Mouse (Mus musculus): Measurements from ENCODE around the gene Olfr456. TPM values are rescaled to one million over a fixed set of nuclear protein-coding genes. Genes with fewer than 3 reads are reported as not detected.
A peak's percentile ranks its signal among the peaks of the same experiment; 100 is the strongest.
"Not testable (repeated sequence)": the region's sequence is repeated elsewhere in the genome, so short reads cannot be mapped to it uniquely, and the experiment has no call there.

Olfr456 gene
- not detected in 2 replicates for polyA plus RNA-seq (2012; rRNA removed)

- no peak for DNase-seq (ENCODE audit: low read depth)
These were observed at the start of gene Olfr456 for GRCm38 (mm10) chr6:42487114-42487513. TSS of gene Olfr456 (minus strand) at chr6:42487214.

- no peak for DNase-seq (ENCODE audit: low read depth)
These were observed 26.4 kb upstream of the Olfr456 start for GRCm38 (mm10) chr6:42513461-42513860.

GRCm38 (mm10) chr6:42509311-42509710 is 22.3 kb upstream of the Olfr456 start:
- peak; percentile 8 for DNase-seq (ENCODE audit: low read depth)

GRCm38 (mm10) chr6:42503478-42503877 is 16.5 kb upstream of the Olfr456 start:
- DNase-seq (ENCODE audit: low read depth), result no peak

- no peak for DNase-seq (ENCODE audit: low read depth)
These were observed 2.7 kb upstream of the Olfr456 start for GRCm38 (mm10) chr6:42489731-42490130.

GRCm38 (mm10) chr6:42484633-42485032 is 2.4 kb downstream of the Olfr456 start:
- no peak for DNase-seq (ENCODE audit: low read depth)

GRCm38 (mm10) chr6:42476235-42476634 is 10.8 kb downstream of the Olfr456 start, which contains the start of gene Olfr457:
TSS of gene Olfr457 (minus strand) at chr6:42476335.
- DNase-seq (ENCODE audit: low read depth), result no peak

- not testable (repeated sequence) for DNase-seq (ENCODE audit: low read depth)
These were observed 15.7 kb downstream of the Olfr456 start for GRCm38 (mm10) chr6:42471298-42471697.

- no peak for DNase-seq (ENCODE audit: low read depth)
These were observed 16.5 kb downstream of the Olfr456 start for GRCm38 (mm10) chr6:42470542-42470941.

GRCm38 (mm10) chr6:42465096-42465495 is 21.9 kb downstream of the Olfr456 start, which contains the start of gene Olfr458:
TSS of gene Olfr458 (minus strand) at chr6:42465196.
- DNase-seq (ENCODE audit: low read depth), result no peak

GRCm38 (mm10) chr6:42447381-42447780 is 39.6 kb downstream of the Olfr456 start:
- no peak for DNase-seq (ENCODE audit: low read depth)

- DNase-seq (ENCODE audit: low read depth), result no peak
These were observed 42.5 kb downstream of the Olfr456 start for GRCm38 (mm10) chr6:42444491-42444890.

GRCm38 (mm10) chr6:42441395-42441794 is 45.6 kb downstream of the Olfr456 start:
- no peak for DNase-seq (ENCODE audit: low read depth)

Other genes with a start within 250 kb of the Olfr456 start
- gene Gstk1, start 241.3 kb downstream of the Olfr456 start, polyA plus RNA-seq (2012; rRNA removed), result 52.2 and 57.2 TPM in 2 replicates
- gene Tmem139, start 225.2 kb downstream of the Olfr456 start, polyA plus RNA-seq (2012; rRNA removed), result 14.5 and 17.4 TPM in 2 replicates
- gene Casp2, start 222.2 kb downstream of the Olfr456 start, polyA plus RNA-seq (2012; rRNA removed), result 26.0 and 28.7 TPM in 2 replicates
- gene Clcn1, start 200.5 kb downstream of the Olfr456 start, polyA plus RNA-seq (2012; rRNA removed), result 0.15 and 0.26 TPM in 2 replicates
- 0.22 and 0.36 TPM in 2 replicates for gene Fam131b, start 162.6 kb downstream of the Olfr456 start, polyA plus RNA-seq (2012; rRNA removed)
- 105 and 140 TPM in 2 replicates for gene Zyx, start 137.6 kb downstream of the Olfr456 start, polyA plus RNA-seq (2012; rRNA removed)
- 20.6 and 21.2 TPM in 2 replicates for gene Epha1, start 113.9 kb downstream of the Olfr456 start, polyA plus RNA-seq (2012; rRNA removed)
- gene Tas2r143, start 87.0 kb downstream of the Olfr456 start, polyA plus RNA-seq (2012; rRNA removed), result 0.18 and 0.29 TPM in 2 replicates
- not detected in 2 replicates for gene Tas2r135, start 81.8 kb downstream of the Olfr456 start, polyA plus RNA-seq (2012; rRNA removed)
- not detected in 2 replicates for gene Tas2r126, start 52.7 kb downstream of the Olfr456 start, polyA plus RNA-seq (2012; rRNA removed)
- not detected in 2 replicates for gene Olfr458, start 22.0 kb downstream of the Olfr456 start, polyA plus RNA-seq (2012; rRNA removed)
- gene Olfr457, start 10.9 kb downstream of the Olfr456 start, polyA plus RNA-seq (2012; rRNA removed), result not detected in 2 replicates
- gene Olfr455, start 60.4 kb upstream of the Olfr456 start, polyA plus RNA-seq (2012; rRNA removed), result not detected in 2 replicates
- not detected in 2 replicates for gene Tcaf3, start 110.5 kb upstream of the Olfr456 start, polyA plus RNA-seq (2012; rRNA removed)
- gene Tcaf2, start 158.0 kb upstream of the Olfr456 start, polyA plus RNA-seq (2012; rRNA removed), result 3.0 and 4.2 TPM in 2 replicates
- 38.8 and 50.3 TPM in 2 replicates for gene Tcaf1, start 222.9 kb upstream of the Olfr456 start, polyA plus RNA-seq (2012; rRNA removed)

Data from gonadal fat pad, adult 2 months (tissue).